Mouse (Mus musculus) gastrocnemius, postnatal 36 days (tissue): Measurements from ENCODE around the gene Peak1. TPM values are rescaled to one million over a fixed set of nuclear protein-coding genes. Genes with fewer than 3 reads are reported as not detected.

Source experiments
- DNase-seq, 2 experiments: peaks; one replicate each; pipeline ENCODE4 v3.0.0; 2022
- intact Hi-C: fragments of 180-260 bp; cut with DNase I; formaldehyde crosslinking; loops from one replicate; pipeline ENCODE4 v1.15.1; 2025
- total RNA-seq, 2 experiments: library from RNA; stranded (reverse); gene quantifications; 2 replicates each; pipeline ENCODE4 v1.2.3; 2021

Peak1 gene
- total RNA-seq, 2 experiments from 2014 or later, result 10.3 to 12.5 TPM

DNA sequence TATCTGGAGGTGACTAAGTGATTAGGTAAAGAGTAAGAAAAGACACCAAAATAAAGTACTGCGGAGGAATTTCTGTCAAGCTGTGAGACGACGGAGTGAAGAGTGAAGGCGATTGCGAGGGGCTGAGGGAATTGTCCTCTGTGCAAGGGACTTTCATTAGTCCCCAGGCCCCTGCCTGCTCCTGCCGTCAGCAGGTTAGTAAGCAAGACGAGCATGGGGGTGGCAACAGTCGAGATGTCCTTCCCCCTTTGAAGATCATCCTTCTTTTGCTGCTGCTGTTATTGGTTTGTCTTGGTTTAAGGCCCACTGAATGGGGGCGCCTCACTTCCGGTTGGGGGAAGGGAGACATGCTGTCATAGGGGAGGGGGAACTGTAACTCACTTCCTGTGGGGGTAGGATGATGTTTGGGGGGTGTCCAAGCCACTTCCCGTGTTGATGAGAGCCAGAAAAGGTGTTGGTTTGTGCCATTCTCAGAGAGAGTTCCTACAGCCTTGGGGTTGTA, 922 bp upstream of the Peak1 start:
- intact Hi-C loops, result loop anchor here (5.0 to 10.0 kb wide), 3 partner anchors 44 to 204 kb away; no protein-coding TSS in a partner anchor
- peak; percentile 52 to 60 for DNase-seq

DNA sequence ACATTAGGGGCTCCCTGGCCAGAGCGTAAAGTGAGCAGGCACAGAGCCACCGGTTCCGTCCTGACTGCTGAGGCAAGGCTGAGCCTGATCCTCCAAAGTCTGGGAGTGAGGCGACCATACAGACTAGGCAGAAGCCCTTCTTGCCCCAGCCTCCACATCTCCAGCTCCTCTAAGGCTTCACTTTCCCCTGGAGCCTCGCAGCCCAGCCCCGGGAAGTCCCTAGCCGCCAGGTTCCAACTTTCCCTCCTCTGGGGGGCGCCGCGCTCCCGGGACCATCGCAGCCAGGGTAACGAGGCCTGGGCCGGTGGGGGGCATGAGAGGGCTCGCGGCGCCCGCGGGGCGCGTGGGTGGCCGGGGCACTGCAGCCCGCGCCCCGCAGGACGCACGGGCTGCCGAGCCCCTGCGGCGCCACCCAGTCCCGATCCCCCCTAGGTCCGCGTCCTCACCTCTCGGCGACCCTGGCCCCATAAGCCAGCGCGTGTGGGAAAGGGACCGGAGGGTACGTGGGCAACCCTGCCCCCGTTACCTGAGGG, 386 bp downstream of the Peak1 start:
- intact Hi-C loops, result loop anchor here (1.0 to 10.0 kb wide), 5 partner anchors 45 to 203 kb away; no protein-coding TSS in a partner anchor
- DNase-seq, result peak; percentile 80 to 82

DNA sequence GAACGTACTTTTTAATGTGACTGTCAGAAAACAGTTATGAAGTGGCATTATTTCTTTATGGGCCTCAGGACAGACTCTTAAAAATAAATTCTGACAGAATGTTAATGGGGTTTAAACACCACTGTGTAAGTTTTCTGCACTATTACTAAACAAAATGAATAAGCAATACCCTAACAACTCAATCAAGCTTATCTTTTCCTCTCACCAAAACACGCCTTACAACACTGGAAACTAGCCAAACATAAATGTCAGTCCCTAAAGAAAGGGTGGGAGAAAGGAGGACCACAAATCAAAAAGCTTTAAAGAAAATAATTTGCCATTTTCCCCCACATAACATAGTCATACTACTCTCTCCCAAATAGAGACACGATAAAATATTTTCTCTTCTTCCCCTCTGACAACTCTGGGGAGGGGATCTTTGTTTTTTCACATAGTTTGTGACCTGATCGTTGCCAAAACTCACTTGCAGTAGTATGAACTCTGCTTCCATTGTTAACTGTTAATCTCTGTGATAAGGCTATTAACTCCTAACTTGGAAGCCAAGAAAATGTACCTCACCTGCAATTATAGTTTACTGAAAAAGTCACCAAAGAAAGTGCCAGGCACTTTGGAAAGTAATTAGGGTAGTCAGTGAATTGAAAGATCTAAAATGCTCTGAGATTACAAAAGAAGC, 1.8 kb downstream of the Peak1 start:
- intact Hi-C loops, result loop anchor here (2.0 to 10.0 kb wide), 4 partner anchors 46 to 201 kb away; no protein-coding TSS in a partner anchor

DNA sequence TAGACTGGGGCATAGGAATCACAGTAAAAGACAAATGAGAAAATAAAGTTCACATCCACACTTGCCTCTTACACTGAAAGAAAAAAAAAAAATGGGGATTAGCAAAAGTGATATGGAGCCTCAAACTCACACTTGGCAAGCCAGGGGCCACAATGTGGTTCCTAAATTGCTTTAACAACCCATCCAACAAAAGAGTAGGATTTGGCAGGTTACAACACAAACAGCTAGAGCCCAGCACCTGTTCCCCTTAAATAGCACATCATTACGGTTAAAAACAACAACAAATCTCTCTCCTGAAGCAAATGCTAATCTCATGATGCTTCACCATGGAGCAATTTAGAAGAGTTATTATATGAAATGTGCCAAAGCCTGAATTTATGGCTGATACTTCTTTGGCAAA, 2.5 kb downstream of the Peak1 start:
- intact Hi-C loops, result loop anchor here (5.0 to 10.0 kb wide), 3 partner anchors 47 to 201 kb away; no protein-coding TSS in a partner anchor
- no peak for DNase-seq

More for the DNA sequence above, 1.8 kb downstream of the Peak1 start:
- no peak for DNase-seq

DNA sequence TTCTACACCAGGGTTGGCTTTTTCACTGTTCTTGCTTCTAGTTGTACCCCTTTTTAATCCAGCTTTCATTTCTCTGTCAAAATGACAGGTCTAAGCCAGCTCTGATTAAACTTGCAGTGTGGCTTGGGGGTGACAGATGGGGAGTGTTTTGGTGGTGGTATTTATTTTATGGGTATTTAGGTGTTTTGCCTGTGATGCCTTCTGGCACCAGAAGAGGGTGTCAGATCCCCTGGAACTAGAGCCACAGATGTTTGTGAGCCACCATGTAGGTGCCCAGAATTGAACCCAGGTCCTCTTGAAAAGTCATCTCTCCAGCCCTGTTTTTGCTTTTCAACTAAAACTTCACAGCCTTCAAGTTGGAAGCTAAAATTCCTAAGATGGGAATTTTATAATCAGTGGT, 3.5 kb downstream of the Peak1 start:
- intact Hi-C loops, result loop anchor here (10.0 kb wide), 1 partner anchor 200 kb away; no protein-coding TSS in a partner anchor
- no peak for DNase-seq

DNA sequence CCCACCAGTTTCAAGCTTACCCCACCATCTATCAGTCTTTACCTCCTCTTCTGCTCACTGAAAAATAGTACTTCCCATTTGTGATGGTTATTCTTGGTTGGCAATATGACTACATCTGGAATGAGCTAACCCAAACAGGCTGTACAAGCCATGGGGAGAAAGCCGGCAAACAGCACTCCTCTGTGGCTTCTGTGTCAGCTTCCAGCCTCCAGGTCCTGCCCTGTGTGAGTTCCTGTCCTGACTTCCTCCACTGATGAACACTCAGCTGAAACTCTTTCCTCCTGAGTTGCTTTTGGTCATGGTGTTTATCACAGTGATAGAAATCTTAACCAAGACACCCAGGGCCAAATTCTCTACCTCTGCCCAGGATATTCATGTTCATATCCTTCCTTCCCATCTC, 5.2 kb downstream of the Peak1 start:
- intact Hi-C loops, result loop anchor here (10.0 kb wide), 1 partner anchor 198 kb away; no protein-coding TSS in a partner anchor
- no peak for DNase-seq

DNA sequence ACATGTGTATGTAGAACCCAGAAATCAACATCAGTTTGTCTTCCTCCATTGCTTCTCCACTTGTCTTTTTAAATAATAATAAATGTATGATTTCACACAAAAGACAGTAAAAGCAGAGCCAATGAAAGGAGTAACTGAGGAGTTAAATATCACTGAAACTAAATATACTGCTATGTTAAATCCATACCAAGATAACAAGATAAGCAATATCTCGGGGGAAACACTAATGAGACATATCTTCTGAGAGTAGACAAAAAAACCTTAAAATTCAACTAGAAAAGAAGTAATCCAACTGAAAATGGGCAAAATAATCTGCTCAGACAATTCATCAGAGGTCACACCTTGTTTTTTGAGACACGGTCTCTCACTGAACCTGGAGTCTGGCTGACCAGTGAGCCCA, 7.9 kb downstream of the Peak1 start:
- intact Hi-C loops, result loop anchor here (5.0 to 10.0 kb wide), 2 partner anchors 63 to 195 kb away; no protein-coding TSS in a partner anchor

DNA sequence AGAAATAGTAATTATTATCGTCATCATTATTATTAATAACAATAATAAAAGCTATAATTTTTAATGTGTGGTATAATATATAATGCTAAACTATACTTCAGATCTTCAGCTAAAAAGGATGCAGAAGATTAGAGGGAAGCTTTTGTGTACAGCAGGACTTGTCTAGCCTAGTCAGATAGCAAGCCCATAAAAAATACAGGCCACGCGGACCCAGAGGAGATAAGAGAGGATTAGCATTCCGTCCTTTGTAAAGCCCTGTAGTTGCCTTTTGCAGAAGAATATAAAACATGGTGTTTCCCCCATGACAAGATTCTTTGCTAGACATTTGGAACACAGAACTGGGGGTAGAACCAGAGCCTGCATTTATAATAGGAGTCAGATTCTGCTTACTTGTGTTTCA, 13.2 kb downstream of the Peak1 start:
- intact Hi-C loops, result loop anchor here (5.0 kb wide), 2 partner anchors 57 to 143 kb away; no protein-coding TSS in a partner anchor

More for the DNA sequence above, 7.9 kb downstream of the Peak1 start:
- DNase-seq, result no peak

DNA sequence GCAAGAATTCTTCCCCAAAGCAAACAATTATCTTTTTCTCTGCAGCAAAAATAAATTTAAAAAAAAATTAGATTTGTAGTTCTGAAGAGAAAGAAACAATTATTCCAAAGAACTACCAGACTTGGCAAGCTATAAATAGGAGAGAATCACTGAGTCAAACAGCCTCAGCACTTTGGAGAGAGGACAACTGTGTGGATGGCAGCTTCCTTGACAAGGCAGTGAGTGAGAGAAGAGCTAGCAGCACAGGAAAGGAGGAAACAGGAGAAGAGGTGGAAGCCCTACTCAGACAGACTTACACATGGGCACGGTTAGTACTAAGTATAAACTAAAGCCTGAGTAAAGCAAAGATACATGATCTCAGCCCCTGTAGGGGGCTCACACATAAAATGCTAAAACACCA, 21.6 kb downstream of the Peak1 start:
- no peak for DNase-seq
- intact Hi-C loops, result no loop called here

More for the DNA sequence above, 13.2 kb downstream of the Peak1 start:
- DNase-seq, result no peak

DNA sequence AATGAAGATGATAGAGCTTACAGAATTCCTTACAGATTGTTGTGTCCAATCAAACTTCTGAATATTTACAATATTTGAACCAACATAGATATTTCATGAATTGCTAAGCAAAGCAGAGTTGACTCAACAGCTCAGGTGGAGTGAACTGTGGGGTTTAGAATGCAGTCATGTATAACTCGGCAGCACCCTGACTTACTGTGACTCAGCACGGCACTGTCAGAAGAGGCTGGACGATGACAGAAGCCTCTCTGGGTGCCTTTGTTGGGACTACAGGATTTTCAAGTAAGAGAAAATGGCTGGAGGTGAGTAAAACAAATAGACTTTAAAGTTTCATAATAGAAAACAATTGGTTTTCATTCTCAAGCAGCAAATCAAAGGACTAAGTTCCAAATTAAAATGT, 25.0 kb downstream of the Peak1 start:
- DNase-seq, result no peak
- intact Hi-C loops, result no loop called here

DNA sequence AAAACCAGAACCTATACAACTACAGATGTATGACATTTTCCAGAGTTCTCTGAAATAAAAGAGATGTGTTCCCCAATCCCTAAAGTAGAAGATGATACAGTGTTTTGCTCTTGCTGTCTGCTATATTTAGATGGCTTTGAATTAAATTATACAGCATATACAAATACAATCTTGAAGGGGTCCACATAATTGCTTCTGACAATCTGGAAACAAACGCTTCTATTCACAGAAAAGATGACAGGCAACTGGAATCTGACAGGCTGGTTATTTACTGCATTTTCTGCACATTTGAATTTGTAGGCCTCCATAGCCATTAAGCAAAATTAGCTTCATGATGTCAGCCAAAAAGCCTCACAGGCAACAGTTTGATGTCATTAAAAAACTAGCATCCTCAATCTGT, 35.1 kb downstream of the Peak1 start:
- intact Hi-C loops, result no loop called here
- no peak for DNase-seq

DNA sequence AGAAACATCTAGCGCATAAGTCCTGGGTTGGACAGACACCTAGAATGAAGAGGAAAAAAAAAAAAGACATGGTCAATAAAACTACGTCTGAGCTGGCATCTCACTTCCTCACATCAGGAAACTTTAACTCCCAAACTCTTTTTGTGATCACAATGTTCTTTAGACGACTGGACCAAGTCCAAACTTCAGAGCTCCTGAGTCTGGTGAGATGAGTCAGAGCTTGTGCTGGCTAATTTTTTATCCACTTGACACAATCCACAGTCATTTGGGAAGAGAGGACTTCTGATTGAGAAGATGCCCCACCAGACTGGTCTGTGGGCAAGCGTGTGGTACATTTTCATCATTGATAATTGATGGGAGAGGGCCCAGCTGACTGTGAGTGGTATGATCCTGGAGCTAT, 43.5 kb downstream of the Peak1 start:
- intact Hi-C loops, result no loop called here
- no peak for DNase-seq

DNA sequence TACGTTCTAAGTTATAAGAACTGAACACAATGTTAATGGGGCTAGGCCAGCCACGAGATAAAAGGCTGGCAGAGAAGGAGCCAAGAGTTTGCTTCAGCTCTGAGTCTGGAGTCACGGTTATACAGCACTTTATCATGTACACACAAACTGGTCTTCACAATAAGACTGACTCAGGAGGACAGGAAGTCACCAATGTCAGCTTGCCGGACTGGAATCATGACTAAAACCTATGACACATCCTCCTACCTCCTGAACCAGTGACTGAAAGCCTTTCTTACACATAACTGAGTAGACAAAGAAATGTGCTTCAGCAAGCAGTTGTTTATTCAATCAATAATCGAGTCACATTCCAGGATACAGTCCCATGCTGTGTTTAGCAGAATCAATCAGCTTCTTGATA, 47.2 kb downstream of the Peak1 start:
- no peak for DNase-seq
- intact Hi-C loops, result no loop called here

DNA sequence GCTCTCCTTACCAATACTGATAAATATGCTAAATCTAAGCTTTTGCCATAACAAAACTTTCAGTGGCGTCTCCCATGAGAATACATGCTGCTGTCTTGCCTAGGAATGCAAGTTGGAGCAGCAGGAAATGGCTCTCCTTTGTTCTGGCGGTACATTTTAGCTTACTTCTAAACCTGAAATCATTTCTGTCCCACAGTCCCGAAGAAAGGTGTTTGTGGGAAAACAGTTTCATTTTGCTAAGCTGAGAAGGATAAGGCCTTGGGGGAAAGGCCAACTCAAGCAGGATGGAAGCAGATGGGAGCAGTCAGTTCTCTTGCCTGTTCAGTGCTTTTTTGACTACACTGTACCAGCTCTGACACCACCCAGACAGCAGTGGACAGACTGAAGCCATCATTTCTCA, 49.1 kb downstream of the Peak1 start:
- DNase-seq, result no peak
- intact Hi-C loops, result no loop called here

DNA sequence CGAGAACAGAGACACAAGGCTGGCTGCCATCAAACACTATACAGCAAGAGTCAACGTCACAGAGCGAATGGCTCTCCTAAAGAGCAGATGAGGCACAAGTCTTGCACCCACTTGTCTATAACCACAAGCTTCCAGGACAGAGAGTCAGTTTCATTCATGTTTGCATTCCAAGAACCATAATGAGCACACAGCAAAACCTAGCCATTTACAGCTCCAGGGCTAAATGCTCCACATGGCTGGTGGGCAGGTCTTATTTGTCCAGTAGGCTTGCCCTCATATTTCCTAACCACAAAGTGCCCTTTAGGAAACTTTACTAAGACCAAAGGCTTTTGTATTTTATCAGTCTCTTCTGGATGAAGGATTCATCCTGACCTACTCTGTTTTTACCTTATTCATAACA, 54.6 kb downstream of the Peak1 start:
- intact Hi-C loops, result no loop called here
- no peak for DNase-seq

DNA sequence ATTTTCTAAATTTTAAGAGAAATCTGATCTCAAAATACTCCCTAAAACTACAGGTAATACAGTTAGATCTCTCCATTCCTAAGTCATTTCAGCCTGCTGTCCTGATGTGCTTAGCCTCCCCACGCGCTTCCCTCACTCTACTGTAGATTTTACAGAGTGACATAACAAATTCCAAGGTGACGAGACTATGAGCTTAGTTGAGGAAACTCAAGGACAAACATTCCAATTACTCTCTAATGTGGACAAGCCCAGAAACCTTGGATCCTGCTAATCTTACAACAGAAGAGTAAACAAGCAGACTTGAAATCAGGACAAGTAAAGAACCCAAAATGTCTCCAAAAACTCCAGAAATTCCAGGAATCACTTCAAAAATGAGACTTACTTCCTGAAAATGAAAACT, 58.6 kb downstream of the Peak1 start:
- no peak for DNase-seq
- intact Hi-C loops, result no loop called here

DNA sequence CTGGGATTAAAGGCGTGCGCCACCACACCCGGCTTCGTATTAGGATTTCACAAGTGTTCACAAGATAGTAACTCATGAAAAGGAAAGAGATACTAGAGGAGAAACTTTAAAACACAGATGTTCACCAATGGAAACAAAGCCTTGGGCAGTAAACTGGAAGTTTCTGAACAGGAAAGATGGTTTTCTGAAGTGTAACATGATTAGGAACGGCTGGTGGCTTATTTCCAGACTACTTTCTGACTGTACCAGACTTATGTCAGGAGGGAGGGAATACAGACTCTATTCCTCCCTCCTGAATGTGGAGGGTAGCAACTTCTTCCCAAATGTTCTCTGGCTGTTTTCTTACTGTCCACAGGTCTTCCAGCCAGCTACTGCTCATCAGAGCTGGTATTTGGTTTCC, 62.7 kb downstream of the Peak1 start:
- intact Hi-C loops, result no loop called here
- no peak for DNase-seq

DNA sequence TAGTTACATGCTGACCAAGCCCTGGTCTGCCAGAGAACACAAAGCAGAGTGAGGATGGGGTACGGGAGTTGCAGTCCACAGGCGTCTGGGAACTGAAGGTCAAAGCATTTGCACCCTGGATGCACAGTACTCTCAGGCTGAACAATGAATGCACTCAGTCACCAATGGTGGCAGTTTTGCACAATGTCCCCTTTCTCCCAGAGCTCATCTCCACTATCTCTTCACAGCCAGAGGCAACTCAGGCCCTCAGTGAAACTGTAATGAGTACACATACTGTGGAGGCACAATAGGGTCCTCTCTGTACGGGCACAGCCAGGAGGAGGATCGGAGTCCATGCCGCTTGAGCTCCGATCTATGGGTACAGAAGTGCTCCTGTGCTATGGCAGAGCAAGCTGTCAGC, 71.5 kb downstream of the Peak1 start:
- no peak for DNase-seq
- intact Hi-C loops, result loop anchor here (5.0 kb wide), 1 partner anchor 61 kb away; no protein-coding TSS in a partner anchor

DNA sequence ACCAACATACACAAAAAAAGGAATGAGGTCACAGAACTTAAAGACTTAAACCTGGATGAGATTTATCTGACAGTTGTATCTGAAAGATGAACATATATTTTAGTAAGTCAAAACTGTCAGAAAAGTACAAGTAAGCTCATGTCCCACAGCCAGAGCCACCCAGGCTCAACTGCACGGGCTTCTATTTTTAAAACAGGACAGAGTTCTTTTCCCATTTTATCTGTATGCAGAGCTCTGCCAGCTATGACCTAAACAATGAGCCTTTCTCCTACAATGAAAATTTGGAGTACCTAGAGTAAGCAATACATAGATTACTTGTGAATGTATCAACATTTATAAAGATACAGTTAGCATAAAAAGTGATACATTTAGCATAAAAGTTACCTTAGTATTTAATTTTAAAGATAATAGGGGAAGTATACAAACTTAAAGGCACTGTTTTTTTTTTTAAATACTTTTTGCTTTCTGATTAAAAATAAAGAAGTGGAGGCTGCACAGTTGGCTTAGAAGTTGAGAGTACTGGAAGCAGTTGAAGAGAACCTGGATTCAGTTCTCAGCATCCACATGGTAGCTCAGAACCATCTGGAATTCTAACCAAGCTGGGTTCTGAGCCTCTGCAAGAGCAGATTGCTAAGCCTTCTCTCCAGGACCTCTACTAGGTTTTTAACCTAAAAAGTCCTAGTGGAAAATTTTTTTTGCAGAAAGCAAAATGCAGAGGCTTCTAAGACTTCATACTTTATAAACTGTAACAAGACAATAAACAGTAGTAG, 78.3 kb downstream of the Peak1 start:
- intact Hi-C loops, result no loop called here
- DNase-seq, result no peak

DNA sequence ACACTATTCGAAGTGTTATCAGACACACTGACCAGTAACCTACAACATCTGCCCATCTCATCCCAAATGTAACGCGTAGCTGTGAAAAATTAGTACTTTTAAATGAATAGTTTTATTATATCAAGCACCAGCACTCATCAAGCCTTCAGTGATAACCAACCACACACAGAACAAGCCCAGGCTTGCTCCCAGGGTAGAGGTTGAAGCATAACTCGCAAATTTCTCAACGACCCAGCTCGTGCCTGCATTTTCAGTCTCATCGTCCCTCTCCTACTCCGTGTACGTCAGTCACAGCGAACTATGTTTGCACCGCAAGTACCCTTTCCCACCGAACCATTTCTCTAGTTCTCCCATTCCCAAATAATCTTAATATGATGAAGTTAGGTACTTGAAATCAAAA, 83.5 kb downstream of the Peak1 start:
- DNase-seq, result no peak
- intact Hi-C loops, result no loop called here

DNA sequence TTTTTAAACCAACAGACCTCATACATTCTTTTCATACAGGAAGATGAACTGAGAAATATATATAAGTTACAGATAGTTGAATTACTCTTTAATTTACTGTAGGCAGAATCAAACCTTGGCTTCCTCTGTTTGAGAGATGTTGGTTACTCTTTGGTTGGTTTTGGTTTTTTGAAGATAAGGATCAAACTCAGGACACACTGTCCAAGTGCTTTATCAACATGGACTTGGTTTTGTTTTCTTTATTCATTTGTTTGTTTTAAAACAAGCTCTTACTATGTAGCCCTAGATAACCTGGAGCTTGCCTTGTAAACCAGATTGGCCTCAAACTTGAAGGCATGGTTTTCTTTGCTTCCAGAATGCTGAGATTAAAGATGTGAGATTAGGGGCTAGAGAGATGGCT, 85.1 kb downstream of the Peak1 start:
- no peak for DNase-seq
- intact Hi-C loops, result no loop called here
